Mouse (Mus musculus) lung, postnatal 0 days (tissue): ENCODE measurements at regions not wholly inside any gene's neighbourhood (a gene's known extent, or its start where the extent isn't known, plus 50 kb on each side); places are given as distances from the start of the nearest gene placed in this dataset.
A peak's percentile ranks its signal among the peaks of the same experiment; 100 is the strongest.

Source experiments
- ATAC-seq: fragments of 200-750 bp; cut with Nextera tagmentation; 2 replicates; pipeline ENCODE4 v1.8.0; 2017; ENCODE audit warnings: moderate library complexity
- DNase-seq: peaks from one replicate; pipeline ENCODE4 v3.0.0-alpha.2; 2016; ENCODE audit warnings: low spot score
- H3K27ac ChIP-seq: fragments of 300-500 bp; sonication (generic); 2 replicates; pipeline ENCODE4 v1.5.1; 2014; ENCODE audit warnings: antibody characterized with exemption, mild to moderate bottlenecking, low read length, mixed read lengths
- H3K27me3 ChIP-seq: fragments of 300-500 bp; sonication (generic); replicated peaks from 2 replicates; pipeline ENCODE4 v1.6.1; 2014; ENCODE audit warnings: low read length, mixed read lengths; ENCODE audit not compliant: insufficient read depth
- H3K36me3 ChIP-seq: fragments of 300-500 bp; sonication (generic); 2 replicates; pipeline ENCODE4 v1.6.1; 2014; ENCODE audit warnings: low read length, mixed read lengths; ENCODE audit not compliant: insufficient read depth
- H3K4me1 ChIP-seq: fragments of 300-500 bp; sonication (generic); 2 replicates; pipeline ENCODE4 v1.6.1; 2014; ENCODE audit warnings: antibody characterized with exemption, low read depth, low read length, mixed read lengths; ENCODE audit not compliant: insufficient read depth
- H3K4me2 ChIP-seq: fragments of 300-500 bp; sonication (generic); replicated peaks from 2 replicates; pipeline ENCODE4 v1.6.1; 2014; ENCODE audit warnings: low read depth, mild to moderate bottlenecking, low read length, moderate library complexity, mixed read lengths
- H3K4me3 ChIP-seq: fragments of 300-500 bp; sonication (generic); 2 replicates; pipeline ENCODE4 v1.5.1; 2014; ENCODE audit warnings: low read depth, low read length
- H3K9ac ChIP-seq: fragments of 300-500 bp; sonication (generic); replicated peaks from 2 replicates; pipeline ENCODE4 v1.6.1; 2014; ENCODE audit warnings: low read depth, mild to moderate bottlenecking
- H3K9me3 ChIP-seq: fragments of 300-500 bp; sonication (generic); 2 replicates; pipeline ENCODE4 v1.6.1; 2016; ENCODE audit warnings: low read length, mixed read lengths
- CTCF ChIP-seq: IDR thresholded peaks from 2 replicates; pipeline ENCODE4 v1.5.1; 2016; ENCODE audit warnings: antibody characterized with exemption, mild to moderate bottlenecking
- EP300 ChIP-seq: IDR thresholded peaks from 2 replicates; pipeline ENCODE4 v1.6.1; 2016; ENCODE audit warnings: antibody characterized with exemption, mild to moderate bottlenecking, control low read depth
- WGBS: fragments of 180-500 bp; shearing (Covaris S2); extraction: QIAGEN DNeasy Blood & Tissue Kit; methylation state at CpG from one replicate; pipeline ENCODE4 v1.1.7; 2014; 5-methylcytosine and 5-hydroxymethylcytosine counted together

DNA sequence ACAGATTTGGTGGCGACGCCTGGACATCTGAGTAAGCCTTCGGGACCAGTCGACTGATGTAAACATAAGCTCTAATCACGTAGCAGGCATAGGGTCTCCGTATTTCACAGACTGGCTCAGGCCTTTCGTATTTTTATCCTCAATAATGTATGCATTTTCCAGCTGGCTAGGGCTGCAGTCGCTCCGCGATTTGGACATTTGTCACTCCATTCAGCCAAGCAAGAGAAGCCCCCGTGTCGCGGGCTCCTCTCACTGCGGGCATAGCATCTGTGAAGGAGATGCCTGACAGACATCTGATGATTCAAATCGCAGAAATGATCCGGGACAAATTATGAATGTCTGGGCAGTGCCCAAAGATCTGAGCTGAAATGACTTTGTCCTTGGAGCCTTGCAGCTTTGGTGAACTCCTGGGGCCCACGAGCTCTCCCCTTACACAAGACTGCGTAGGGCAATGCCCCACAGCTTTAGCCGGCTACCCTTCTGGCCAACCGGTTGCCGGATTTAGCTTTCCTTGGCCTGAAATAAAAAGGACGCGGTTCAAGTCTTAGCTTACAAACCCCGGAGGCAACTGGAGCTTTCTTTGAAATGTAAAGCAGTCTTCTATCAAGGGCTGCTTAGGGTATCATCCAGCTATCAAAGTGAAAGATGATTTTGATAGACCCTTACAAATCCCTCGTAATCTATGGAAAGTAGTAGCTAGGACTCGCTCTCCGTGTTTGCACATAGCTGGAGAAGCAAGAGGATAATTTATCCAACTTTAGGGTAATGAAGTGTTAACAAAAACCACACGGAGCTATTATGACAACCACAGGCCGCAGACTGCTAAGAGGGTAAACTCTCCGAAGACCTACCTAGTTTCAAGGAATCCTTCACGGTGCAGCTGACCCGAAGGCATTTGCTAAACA is 270.6 kb downstream of the Etnk1 start:
- H3K36me3 ChIP-seq: no peaks in the 10 kb centered on the region
- no peak for TF ChIP-seq CTCF
- no peak for TF ChIP-seq EP300
- no peaks in the 10 kb centered on the region for H3K4me1 ChIP-seq
- no peak overlapping the region for H3K27ac ChIP-seq
- ATAC-seq (no peak), DNase-seq (no peak)
- H3K9me3 ChIP-seq: no peaks in the 10 kb centered on the region
- no peak overlapping the region for H3K9ac ChIP-seq
- 56% methylated on average over 32 of the region's 32 CpGs for WGBS
- H3K4me2 ChIP-seq: peak overlapping the region; percentile 33
- no peaks in the 10 kb centered on the region for H3K27me3 ChIP-seq
- H3K4me3 ChIP-seq: no peak overlapping the region

DNA sequence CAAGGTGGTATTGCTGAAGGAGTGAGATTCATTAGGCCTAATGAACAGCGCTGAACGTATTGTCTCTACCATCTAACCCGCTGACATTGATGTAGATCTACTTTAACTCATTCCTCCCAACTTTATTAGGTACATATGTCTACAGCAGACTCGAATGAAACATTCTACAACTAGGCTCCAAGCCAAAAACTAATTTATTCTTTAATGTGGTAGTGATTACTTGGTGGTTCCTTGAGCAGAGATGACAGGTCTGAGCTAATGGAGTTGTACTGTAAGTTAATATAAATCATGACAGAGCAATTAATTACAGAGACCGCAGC is 271.2 kb downstream of the Etnk1 start:
- Histone ChIP-seq H3K36me3 (no peaks in the 10 kb centered on the region), H3K27ac (no peak overlapping the region), H3K9ac (no peak overlapping the region), H3K4me2 (no peak overlapping the region), H3K4me3 (no peak overlapping the region), H3K9me3 (no peaks in the 10 kb centered on the region), H3K27me3 (no peaks in the 10 kb centered on the region), H3K4me1 (no peaks in the 10 kb centered on the region)
- 69% methylated on average over 5 of the region's 5 CpGs for WGBS
- ATAC-seq (no peak), DNase-seq (no peak)
- TF ChIP-seq EP300 (no peak), CTCF (no peak)

DNA sequence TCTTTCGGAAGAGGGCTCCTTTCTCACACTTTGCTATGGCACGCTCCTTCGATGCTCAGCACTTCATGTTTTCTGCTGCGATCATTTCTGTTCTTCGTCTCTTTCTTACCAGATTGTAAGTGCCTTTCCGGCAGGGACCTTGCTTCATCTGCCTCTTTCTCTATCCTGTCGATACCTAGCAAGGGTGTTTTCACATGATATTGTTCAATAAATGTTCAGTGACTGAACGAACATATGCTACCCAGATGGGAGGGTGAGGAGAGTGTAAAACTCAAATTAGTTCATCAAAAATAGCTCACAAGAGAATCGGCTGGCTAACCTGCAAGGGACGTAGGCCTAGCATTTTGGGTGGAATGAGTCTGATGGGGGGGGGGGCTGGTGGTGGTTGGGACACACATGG is 272.5 kb downstream of the Etnk1 start:
- DNase-seq (no peak), ATAC-seq (no peak)
- Histone ChIP-seq H3K4me1 (0 out of 2 replicates have a peak, but pooled peaks cover under 1% of the 10 kb centered on the region), H3K27ac (no peak overlapping the region), H3K36me3 (no peaks in the 10 kb centered on the region), H3K27me3 (no peaks in the 10 kb centered on the region), H3K4me3 (no peak overlapping the region), H3K9me3 (no peaks in the 10 kb centered on the region), H3K9ac (no peak overlapping the region), H3K4me2 (no peak overlapping the region)
- TF ChIP-seq CTCF: no peak
- no peak for TF ChIP-seq EP300
- 94% methylated on average over 10 of the region's 10 CpGs for WGBS

DNA sequence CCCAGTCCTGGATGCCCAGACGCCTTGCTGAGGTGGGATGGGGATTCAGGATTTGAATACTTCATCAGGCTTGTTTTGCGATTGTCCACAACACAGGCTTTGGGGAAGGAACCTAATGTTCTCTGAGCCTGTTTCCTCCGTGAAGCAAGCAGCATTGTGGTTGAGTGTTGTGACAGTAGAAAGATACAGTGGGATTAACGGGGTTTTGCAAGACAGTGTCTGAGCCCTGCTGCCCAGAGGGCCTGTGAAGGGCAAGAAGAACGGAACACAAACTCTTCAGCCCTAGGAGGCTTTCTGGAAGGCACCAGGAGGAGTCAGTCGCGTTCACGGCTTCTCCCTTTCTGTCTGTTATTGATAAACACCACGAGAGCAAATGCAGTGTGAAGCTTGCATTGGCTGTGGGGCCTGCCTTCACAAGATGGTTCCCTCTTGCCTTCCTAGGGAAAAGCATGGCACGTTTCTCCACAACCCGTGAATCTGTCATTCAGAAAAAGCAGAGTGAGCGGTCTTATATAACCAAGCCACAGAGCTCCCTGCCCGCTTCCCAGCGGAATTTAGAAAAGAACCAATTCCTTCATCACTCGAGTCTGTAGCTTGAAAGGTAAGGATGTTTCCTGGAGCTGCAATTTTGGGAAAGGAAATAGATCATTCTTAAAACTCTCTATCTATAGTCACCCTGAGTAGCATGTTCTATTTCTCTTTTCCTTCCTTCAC is 273.4 kb downstream of the Etnk1 start:
- Histone ChIP-seq H3K27ac (no peak overlapping the region), H3K9ac (no peak overlapping the region), H3K4me1 (0 out of 2 replicates have a peak, but pooled peaks cover 4% of the 10 kb centered on the region), H3K27me3 (no peaks in the 10 kb centered on the region), H3K36me3 (no peaks in the 10 kb centered on the region), H3K4me2 (no peak overlapping the region), H3K4me3 (no peak overlapping the region), H3K9me3 (no peaks in the 10 kb centered on the region)
- WGBS: 76% methylated on average over 15 of the region's 15 CpGs
- TF ChIP-seq CTCF (no peak), EP300 (no peak)
- DNase-seq (no peak), ATAC-seq (no peak)

DNA sequence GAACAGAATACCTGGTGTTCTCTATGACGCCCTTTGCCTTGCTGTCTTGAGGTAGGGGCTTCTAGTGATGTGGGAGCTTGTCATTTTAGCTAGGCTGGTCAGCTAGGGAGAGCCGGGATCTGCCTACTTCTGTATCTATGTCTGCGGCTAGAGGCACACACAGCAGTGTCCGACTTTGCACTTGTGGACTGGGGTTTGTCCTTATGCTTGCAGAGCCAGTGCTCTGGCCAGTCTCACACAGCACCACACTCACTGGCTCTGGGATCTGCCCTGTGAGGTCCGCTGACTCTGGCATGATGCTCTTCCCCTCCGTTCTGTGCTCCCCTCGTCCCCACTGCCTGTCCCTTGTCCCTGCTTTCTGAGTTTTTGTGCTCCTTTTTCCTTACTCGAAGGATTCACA is 275.3 kb downstream of the Etnk1 start:
- WGBS: 82% methylated on average over 8 of the region's 8 CpGs
- Histone ChIP-seq H3K27ac (no peak overlapping the region), H3K9ac (no peak overlapping the region), H3K4me2 (no peak overlapping the region), H3K9me3 (no peaks in the 10 kb centered on the region), H3K36me3 (no peaks in the 10 kb centered on the region), H3K4me3 (no peak overlapping the region), H3K27me3 (no peaks in the 10 kb centered on the region), H3K4me1 (0 out of 2 replicates have a peak, but pooled peaks cover 4% of the 10 kb centered on the region)
- ATAC-seq: no peak
- TF ChIP-seq EP300 (no peak), CTCF (no peak)
- no peak for DNase-seq

DNA sequence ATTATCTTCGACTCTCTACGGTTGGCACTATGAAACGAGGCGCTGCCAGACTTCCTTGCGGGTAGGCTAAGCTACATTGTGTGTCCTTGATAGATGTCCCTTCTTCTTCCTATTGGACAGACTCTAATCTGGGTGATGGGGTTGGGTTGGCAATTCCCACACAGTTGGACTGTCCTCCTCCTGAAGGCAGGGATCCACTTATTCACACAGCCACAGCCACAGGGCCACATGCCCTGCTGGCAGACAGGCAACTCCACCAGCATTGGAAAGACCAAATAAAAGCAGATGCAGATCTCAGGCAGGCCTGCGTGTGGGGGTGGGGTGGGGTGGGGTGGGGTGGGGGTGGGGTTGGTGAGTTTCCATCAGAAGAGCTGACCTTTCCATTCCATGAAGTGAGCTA is 276.4 kb downstream of the Etnk1 start:
- Histone ChIP-seq H3K4me1 (0 out of 2 replicates have a peak, but pooled peaks cover 4% of the 10 kb centered on the region), H3K4me3 (no peak overlapping the region), H3K9me3 (no peaks in the 10 kb centered on the region), H3K9ac (no peak overlapping the region), H3K4me2 (no peak overlapping the region), H3K27ac (no peak overlapping the region), H3K27me3 (no peaks in the 10 kb centered on the region), H3K36me3 (no peaks in the 10 kb centered on the region)
- DNase-seq (no peak), ATAC-seq (no peak)
- TF ChIP-seq EP300 (no peak), CTCF (no peak)
- WGBS: 84% methylated on average over 6 of the region's 6 CpGs
